Mouse (Mus musculus): ENCODE data around the gene Col13a1. TPM values are rescaled to one million over a fixed set of nuclear protein-coding genes. Genes with fewer than 3 reads are reported as not detected.

Gene Col13a1
- total and polyA plus RNA-seq, 3 experiments, result not detected

- no peak for DNase-seq (ENCODE audit: extremely low read depth)
- Histone ChIP-seq H3K4me2 (ENCODE audit: insufficient read depth, low read depth, poor library complexity, severe bottlenecking) (no peak overlapping the region), H3K36me3 (replicated peaks in 1 of 2; ENCODE audit: control insufficient read depth in 1 of 2, insufficient read depth in 1 of 2, low read length in 1 of 2) (no peaks in the 10 kb centered on the region), H3K9me3 (replicated peaks; ENCODE audit: low read length) (peaks cover 3% of the 10 kb centered on the region), H3K4me1 (ENCODE audit: control insufficient read depth in 1 of 2, insufficient read depth in 2 of 2) (peaks cover 2% of the 10 kb centered on the region in 2 experiments; a peak in 1 of 4 replicates), H3K4me3 (replicated peaks in 1 of 3; ENCODE audit: low read depth in 2 of 3, low read length in 2 of 3, poor library complexity in 1 of 3) (no peak overlapping the region), H3K27ac (ENCODE audit: insufficient read depth, low read depth) (no peak overlapping the region), H3K79me2 (replicated peaks; ENCODE audit: control insufficient read depth, extremely low read depth, insufficient read depth, poor library complexity, severe bottlenecking) (no peaks in the 10 kb centered on the region), H3K27me3 (replicated peaks) (peaks cover 83% of the 10 kb centered on the region), H3K9ac (ENCODE audit: insufficient read depth, low read depth) (no peak overlapping the region)
- dilution Hi-C loops (cut with MboI; ENCODE audit: extremely low pct_ligation_motif_present, extremely low pct_unique_long_range_greater_than_20kb, low sequenced_read_pairs), result no loop called here
- TF ChIP-seq SIN3A (IDR thresholded peaks at IDR 0.05; ENCODE audit: low read length), result no peak
- no peak for TF ChIP-seq ELF1 (IDR thresholded peaks at IDR 0.05; ENCODE audit: low read depth, low read length)
- TF ChIP-seq MAFK (IDR thresholded peaks at IDR 0.05; ENCODE audit: insufficient replicate concordance, low read length), result peak; percentile 99
- TF ChIP-seq IRF4 (IDR thresholded peaks at IDR 0.05; ENCODE audit: low read depth, low read length), result no peak
- TF ChIP-seq RAD21 (IDR thresholded peaks at IDR 0.05; ENCODE audit: low read depth, low read length), result no peak
- in situ Hi-C loops (cut with MboI; ENCODE audit: low pct_ligation_motif_present, low pct_unique_long_range_greater_than_20kb, low sequenced_read_pairs), result no loop called here
Observed at GRCm38 (mm10) chr10:61929901-61930300, 49.0 kb downstream of the Col13a1 start.

- TF ChIP-seq BHLHE40 (IDR thresholded peaks at IDR 0.05; ENCODE audit: low read depth, low read length) (no peak), TCF12 (IDR thresholded peaks at IDR 0.05; ENCODE audit: low read depth, low read length) (no peak), MYC (IDR thresholded peaks at IDR 0.05; ENCODE audit: low read depth, low read length) (no peak), ZNF384 (IDR thresholded peaks at IDR 0.05; ENCODE audit: low read depth, low read length) (no peak), USF1 (IDR thresholded peaks at IDR 0.05; ENCODE audit: low read depth, low read length) (no peak), USF2 (conservative IDR thresholded peaks at IDR 0.05; ENCODE audit: low read depth, low read length) (no peak), CHD1 (IDR thresholded peaks at IDR 0.05; ENCODE audit: low read depth, low read length) (no peak), CHD2 (IDR thresholded peaks at IDR 0.05; ENCODE audit: low read length) (no peak), JUN (IDR thresholded peaks at IDR 0.05; ENCODE audit: insufficient read depth, low read depth, low read length) (no peak)
- DNase-seq (ENCODE audit: extremely low read depth), result no peak
- Histone ChIP-seq H3K9ac (ENCODE audit: insufficient read depth, low read depth) (no peak overlapping the region), H3K36me3 (replicated peaks in 1 of 2; ENCODE audit: control insufficient read depth in 1 of 2, insufficient read depth in 1 of 2, low read length in 1 of 2) (no peaks in the 10 kb centered on the region), H3K79me2 (replicated peaks; ENCODE audit: control insufficient read depth, extremely low read depth, insufficient read depth, poor library complexity, severe bottlenecking) (no peaks in the 10 kb centered on the region), H3K27ac (ENCODE audit: insufficient read depth, low read depth) (no peak overlapping the region), H3K4me3 (replicated peaks in 1 of 3; ENCODE audit: low read depth in 2 of 3, low read length in 2 of 3, poor library complexity in 1 of 3) (no peak overlapping the region), H3K27me3 (replicated peaks) (peaks cover 78% of the 10 kb centered on the region), H3K4me2 (ENCODE audit: insufficient read depth, low read depth, poor library complexity, severe bottlenecking) (no peak overlapping the region), H3K4me1 (ENCODE audit: control insufficient read depth in 1 of 2, insufficient read depth in 2 of 2) (0 out of 4 replicates have a peak, but pooled peaks cover 0 to 2% of the 10 kb centered on the region in 2 experiments), H3K9me3 (replicated peaks; ENCODE audit: low read length) (peaks cover 3% of the 10 kb centered on the region)
- in situ Hi-C loops (cut with MboI; ENCODE audit: low pct_ligation_motif_present, low pct_unique_long_range_greater_than_20kb, low sequenced_read_pairs) (no loop called here), dilution Hi-C loops (cut with MboI; ENCODE audit: extremely low pct_ligation_motif_present, extremely low pct_unique_long_range_greater_than_20kb, low sequenced_read_pairs) (no loop called here)
Observed at GRCm38 (mm10) chr10:61928725-61929651, 49.9 kb downstream of the Col13a1 start.
